Mouse (Mus musculus) frontal cortex, postnatal 36 days (tissue): ENCODE data around the gene Fhl5.
"Not testable (repeated sequence)": the region's sequence is repeated elsewhere in the genome, so short reads cannot be mapped to it uniquely, and the experiment has no call there.

Experiments used
- DNase-seq, 2 experiments: peaks; one replicate each; pipeline ENCODE4 v3.0.0; 2022; ENCODE audit warnings: low spot score in 2 of 2

Gene Fhl5

DNA sequence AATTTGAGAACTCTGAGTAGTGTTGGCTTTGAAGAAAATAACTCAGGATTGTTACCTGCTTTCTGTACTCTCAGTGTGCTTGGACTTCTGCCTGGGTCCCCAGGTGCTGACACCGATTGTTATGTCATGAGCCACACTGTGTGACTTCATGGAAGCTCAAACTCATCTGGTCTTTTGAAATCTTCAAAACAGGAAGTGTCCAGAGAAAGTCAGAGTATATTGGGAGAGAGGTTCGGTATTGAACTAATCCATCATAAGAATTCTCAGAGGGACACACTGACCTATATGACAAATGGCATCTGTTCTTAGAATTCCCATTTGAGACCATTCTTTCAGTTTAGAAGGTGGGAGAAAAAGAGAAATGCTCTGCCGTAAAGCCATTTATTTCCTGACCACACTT, at the start of gene Fhl5:
Fhl5 (minus strand) TSS at position 101 of the 400 bp plus-strand sequence.
- DNase-seq = no peak

DNA sequence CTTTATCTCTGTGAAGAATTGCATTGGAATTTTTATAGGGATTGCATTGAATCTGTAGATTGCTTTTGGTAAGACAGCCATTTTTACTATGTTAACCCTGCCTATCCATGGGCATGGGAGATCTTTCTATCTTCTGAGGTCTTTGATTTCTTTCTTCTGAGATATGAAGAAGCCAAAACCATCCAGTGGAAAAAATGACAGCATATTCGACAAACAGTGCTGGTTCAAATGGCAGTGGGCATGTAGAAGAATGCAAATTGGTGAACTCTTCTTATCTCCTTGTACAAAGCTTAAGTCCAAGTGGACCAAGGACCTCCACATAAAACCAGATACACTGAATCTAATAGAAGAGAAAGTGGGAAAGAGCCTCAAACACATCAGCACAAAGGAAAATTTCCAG, 42.3 kb upstream of the Fhl5 start:
- not testable (repeated sequence) for DNase-seq

DNA sequence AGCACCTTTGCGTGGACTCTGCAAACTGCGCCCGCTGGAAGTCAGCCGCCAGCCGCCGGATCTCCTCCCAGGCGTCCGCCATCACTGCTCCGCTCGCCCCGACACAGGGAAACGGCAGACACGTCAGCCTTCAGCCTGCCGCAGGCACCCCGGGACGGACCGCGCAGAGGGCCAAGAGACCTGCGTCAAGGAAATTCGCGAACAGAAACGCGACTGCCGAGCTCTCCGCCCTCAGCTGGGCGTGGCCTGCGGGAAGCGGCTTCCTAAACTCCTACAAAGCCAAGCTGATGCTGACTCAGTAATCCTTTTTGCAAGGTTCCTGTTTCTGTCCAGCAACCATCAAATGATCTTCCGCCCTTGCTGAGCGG, 39.0 kb upstream of the Fhl5 start, which contains the start of gene Ufl1:
Ufl1 (minus strand) TSS at position 151 of the 368 bp plus-strand sequence.
- DNase-seq = peak; percentile 98 to 99

DNA sequence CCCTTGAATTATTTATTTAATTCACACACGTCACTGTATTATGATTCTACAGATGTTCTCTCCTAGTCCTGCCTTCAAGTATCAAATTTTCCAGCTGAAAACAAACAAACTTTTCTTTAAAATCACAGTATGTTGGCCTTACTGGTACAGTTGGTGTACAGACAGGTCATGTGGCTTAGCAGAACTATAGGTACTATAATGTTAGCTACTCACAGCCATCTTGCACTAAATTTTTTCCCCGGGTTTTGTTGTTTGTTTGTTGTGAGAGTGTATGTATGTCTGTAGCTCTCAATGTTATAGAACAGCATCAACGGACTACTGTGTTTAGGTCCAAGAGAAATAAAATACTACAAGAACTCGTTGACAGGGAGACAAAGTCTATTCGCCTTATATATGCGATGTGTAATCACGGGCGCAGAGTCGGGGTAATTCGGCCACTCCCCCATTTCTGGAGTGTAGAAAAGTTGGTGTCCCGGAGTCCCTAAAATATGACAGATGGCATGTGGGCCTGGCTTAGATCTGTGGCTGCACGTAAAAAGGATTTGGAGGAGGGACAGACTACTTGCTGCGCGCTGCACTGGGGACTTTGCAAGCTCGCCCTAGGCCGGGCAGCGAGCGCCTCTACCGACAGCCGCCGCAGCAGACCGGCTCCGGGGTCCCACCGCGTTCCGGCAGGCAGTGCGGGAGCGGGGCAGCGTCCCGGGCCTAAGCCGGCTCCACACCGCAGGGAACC, 38.4 kb upstream of the Fhl5 start:
- no peak for DNase-seq

DNA sequence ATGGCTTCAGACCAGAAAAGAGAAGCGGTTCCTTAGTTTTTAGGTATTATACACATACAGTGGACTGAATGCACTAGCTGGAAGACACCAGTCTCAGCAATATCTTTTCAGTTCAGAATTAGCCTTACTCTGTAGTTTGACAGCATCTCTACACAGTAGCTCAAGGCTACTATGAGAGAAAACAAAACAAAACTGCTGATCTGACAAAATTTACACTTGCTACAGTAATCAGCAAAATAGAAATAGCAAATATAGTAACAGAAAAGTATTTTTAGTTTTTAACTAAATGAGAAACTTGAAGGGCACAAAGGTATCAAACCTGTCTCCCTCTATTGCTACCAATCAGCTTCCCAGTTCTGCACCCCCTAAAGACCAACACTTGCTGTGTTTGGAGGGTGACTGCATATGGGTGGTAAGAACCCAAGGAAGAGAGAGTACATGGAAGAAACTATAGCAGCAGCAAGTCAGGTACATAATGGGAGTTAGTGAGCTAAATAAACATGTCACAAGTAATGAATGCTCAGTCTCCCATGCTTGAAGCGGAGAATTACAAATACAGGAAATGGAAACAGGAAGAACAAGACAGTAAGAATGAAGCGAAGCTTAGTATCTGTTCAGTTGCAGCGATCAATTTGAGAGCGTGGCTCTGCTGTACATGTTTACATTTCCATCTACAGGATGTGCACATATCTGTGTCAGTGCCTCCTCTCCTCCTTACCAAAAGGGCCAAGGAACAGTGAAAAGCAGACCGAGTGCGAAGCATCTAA, 30.4 kb upstream of the Fhl5 start:
- no peak for DNase-seq

DNA sequence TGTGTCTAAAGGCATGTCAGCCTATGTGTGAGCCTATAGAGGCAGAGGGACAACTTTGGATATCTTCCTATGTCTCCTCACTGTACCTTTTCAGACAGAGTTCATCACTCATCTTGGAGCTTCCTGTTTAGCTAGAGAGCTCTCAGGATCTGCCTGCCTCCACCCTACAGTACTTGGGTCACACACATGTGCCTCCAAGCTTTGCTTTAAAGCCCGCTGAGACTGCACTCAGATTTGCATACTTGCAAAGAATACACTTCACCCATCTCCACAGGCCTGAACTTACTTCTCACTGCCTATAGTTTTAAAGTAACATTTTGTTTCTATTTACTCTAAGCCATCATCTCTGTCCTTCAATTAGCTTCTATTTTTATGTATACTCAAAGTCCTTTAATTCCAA, 29.2 kb upstream of the Fhl5 start:
- DNase-seq = no peak

DNA sequence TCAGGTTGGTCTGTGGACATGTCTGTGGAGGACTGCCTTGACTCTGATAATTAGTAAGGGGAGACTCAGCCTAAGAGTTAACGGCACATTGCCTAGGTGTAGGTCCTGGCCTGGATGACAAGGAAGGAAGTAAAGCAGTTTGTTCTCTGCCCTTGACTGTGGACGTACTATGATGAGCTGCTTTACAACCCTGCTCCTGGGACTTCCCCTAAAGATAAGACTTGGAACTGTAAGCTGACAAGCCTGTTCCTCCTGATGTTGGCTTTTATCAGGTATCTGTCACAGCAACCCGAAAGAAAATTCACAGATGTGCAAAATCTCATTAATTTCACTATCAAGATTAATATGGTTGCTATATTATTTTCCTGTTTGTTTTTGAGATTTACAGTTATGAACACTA, 24.5 kb upstream of the Fhl5 start:
- DNase-seq = no peak

DNA sequence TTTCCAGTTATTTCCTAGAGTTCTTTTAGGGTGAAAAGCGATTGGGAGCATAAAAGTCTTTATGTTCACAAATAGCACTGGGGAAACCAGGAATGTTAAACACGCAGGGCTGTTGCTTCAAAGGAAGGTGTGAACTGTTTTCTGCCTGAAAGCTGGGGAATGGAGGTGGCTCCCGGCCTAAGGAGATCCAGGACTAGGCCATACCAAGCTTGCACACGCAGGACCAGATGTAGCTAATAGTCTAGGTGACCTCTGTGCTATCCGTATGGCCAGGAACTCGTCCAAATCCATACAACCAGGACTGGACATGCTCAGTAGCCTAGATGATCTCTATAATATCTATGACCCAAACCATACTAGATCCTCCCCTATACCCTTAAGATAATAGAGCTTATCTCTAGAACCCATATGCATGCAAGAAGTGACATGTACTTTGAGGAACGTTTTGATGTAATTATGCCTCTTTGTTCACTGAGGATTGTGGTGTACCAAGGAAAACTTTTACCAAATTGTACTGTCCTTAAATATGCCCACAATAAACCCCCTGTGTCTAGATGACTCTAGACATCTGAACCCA, 15.2 kb upstream of the Fhl5 start:
- DNase-seq = no peak

DNA sequence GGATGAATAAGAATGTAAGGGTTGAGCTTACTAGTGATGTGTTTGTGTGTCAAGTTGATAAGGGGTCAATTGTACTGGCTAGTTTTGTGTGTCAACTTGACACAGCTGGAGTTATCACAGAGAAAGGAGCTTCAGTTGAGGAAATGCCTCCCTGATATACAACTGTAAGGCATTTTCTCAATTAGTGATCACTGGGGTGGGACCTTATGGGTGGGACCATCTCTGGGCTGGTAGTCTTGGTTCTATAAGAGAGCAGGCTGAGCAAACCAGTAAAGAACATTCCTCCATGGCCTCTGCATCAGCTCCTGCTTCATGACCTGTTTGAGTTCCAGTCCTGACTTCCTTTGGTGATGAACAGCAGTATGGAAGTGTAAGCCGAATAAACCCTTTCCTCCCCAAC, 7.0 kb downstream of the Fhl5 start:
- DNase-seq = not testable (repeated sequence)

DNA sequence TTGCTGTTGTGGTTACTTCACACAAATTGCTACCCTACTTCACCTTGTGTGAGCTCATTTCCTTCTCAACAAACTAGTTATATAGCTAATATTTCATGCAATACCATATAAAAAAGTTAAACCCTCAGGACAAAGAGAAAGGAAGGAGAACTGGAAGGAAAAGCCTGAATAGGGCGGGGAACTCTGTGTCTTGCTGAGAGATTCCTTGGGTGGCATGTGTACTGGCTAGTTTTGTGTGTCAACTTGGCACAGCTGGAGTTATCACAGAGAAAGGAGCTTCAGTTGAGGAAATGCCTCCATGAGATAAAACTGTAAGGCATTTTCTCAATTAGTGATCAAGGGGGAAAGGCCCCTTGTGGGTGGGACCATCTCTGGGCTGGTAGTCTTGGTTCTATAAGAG, 8.9 kb downstream of the Fhl5 start:
- not testable (repeated sequence) for DNase-seq

DNA sequence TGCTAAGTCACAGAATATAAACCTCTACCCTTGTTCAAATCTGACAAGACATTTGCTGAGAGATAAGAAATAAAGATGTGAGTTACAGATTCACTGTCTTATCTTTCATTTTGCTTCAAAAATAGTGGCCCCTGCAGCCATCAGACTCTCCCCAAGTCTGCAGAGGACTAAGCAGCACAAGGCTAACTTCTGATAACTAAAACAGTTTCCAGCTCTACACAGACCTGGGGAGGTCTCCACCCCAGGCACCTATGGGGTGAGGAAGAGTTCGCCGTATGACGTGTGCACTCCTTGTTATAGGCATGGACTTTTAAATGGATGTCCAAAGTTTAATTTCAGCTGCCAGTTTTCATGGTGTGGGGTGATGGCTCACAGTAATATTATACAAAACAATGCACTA, 10.1 kb downstream of the Fhl5 start:
- DNase-seq = no peak

DNA sequence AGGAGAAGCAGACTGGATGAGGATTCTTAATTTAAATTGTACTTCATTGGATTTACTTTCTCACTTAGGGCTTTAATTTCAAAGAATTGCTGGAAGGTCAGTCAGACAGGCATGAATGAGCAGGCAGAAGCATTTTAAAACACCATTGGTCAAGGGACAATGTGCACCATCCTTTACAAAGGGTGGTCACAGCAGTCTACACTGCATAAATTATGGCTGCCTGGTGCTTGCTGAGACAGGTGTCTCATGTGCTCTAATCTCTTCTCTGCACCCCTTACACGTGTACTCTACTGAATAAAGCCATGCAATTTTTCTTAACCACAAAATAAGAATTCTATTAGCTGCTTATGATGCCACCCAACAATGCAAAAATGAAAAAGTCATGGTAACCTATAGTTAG, 15.1 kb downstream of the Fhl5 start:
- DNase-seq = no peak

DNA sequence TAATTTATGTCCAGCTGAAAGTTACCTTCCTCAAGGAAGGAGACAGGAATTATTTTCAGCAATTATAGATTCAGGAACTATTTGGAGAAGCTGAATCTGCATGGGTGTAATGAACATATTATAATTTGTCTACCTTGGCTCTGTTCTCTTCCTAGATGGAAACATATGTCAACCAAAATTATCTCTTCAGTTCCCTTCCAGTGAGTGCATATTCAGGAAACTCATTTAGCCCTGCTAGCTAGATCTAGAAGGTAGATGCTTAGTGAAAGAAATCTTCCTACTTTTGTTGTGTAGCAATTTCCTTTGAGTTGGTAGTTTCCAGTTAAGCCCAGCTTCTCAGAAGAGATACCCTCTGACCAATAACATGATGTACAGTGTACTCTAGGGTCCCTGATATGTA, 20.7 kb downstream of the Fhl5 start:
- no peak for DNase-seq

DNA sequence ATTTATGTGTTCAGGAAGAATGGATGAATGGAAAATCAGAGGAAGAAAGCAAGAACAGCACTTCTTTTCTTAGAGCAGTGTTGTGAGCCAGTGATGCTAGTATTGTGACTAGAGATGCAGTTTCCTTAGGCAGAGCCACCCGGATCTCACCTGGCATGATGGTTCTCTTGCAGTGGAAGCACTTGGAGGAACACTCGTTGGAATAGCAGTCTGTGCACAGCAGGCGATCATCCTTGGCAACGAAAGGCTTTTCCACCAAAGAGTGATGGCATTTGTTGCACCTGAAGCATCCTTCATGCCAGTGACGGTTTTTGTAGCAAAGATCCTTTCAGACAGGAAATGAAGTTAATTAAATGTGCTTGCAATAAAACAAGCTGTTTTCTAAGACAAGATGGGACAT, 29.2 kb downstream of the Fhl5 start:
- DNase-seq = no peak

DNA sequence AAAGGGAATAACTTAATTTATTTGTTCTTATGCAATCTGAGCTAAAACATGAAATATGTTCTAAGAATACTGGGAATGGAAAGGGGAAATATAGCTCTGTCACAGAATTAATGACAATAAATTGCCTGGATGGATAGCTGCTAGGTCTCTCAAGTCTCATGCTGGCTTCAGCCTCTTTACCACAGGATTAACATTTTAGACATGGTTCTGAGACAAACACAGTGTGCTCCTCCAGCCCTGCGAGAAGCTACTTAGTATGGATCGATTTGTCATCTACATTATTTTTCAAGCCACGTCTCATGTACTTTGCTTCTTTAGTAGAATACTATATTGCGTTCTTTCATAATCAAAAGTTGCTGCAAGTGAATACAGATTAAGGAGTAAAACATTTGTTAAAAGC, 36.5 kb downstream of the Fhl5 start:
- no peak for DNase-seq

DNA sequence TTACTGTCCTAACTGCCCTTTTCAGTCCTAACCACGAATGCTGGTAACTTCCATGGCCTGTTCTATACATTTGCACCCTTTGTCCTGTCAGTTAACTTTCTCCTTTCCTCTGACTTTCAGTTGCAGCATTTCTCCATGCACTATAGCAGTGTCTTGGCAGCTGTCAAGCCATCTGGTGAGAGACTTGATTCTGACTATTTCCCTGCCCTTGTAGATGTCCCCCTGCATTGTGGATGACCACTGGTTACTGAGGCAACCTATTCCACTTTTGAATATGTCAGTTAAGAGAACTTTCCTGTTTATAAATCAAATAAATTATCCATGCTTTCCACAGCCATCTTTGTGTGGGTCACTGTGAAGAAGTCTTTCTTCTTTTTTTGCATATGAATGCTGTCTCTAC, 45.4 kb downstream of the Fhl5 start:
- no peak for DNase-seq

DNA sequence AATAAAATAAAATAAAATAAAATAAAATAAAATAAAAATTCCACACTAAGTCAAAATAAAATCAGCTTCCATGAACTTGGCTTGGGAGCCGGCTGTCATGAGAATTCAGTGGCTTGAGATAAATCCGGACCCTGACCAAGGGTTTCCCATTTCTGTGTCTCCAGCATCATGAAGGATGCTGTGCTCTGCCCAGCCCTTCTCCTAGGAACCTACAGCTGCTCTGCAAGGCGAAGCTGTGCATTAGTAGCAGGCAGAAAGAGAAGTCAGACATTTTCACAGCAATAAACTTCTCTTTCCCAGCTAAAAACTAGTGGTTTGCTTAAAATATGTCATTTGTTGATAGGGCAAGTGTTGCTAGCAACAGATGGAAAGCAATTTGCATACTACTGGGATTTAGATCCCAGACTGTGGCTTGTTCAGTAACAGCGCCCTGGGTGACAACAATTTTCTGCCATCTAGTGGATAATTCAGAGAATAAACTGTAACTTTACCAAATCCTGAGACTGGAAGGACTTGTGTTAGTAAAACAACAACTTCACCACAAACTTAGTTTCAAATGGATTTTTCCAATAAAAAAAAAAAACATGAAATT, 63.0 kb downstream of the Fhl5 start:
- peak; percentile 7 to 45 for DNase-seq
